Mouse (Mus musculus) left cerebral cortex, postnatal 10 days (tissue): ENCODE measurements around the gene Ppp2r5c. TPM values are rescaled to one million over a fixed set of nuclear protein-coding genes. Genes with fewer than 3 reads are reported as not detected.

Experiments
- DNase-seq, 2 experiments: peaks; one replicate each; pipeline ENCODE4 v3.0.0; 2021 to 2022; ENCODE audit warnings: low spot score in 2 of 2, mixed read lengths in 1 of 2; ENCODE audit errors: extremely low spot score in 1 of 2
- intact Hi-C: fragments of 180-260 bp; cut with DNase I; formaldehyde crosslinking; loops from one replicate; pipeline ENCODE4 v1.15.1; 2025
- total RNA-seq, 2 experiments: library from RNA; stranded (reverse); gene quantifications; 2 replicates each; pipeline ENCODE4 v1.2.3; 2021

Gene Ppp2r5c
- total RNA-seq, 2 experiments from 2014 or later = 237 to 246 TPM

DNA sequence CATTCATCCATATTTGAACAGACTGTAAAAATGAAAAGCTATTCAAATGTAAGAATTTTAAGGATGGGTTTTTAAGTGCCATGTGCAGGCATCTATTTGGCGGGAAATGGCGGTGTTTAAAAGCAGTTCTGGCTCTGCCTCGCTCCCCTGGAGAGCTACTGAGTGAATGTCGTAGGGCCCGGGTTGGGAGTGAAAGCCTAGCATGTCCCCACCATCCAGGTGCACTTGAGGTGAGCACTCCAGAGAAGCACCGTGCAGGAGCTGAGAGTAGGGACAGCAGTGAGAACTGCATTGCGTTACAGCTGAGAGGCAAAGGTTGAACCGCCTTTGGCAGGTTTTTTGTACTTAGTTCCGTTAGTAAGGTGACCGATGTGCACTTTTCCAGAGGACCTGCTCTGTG, 92.4 kb downstream of the Ppp2r5c start:
- intact Hi-C loops = no loop called here
- no peak for DNase-seq

DNA sequence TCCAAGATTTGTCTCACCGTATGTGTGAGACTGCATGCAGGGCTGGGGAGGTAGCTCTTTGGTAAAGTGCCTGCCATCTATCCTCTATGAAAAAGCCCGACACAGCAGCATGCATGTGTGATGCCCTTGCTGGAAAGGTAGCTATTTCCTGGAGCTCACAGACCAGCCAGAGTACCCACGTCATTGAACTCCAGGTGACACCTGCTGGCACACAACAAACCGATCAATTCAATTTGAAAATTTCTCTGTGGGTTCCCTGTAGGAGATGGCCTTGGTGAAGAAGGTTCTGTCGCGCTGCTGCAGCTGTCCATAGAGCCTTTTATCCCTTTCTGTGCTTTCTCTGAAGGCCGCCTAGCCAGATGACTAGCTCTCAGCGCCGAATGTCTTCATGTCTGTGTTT, 92.9 kb downstream of the Ppp2r5c start:
- no peak for DNase-seq
- intact Hi-C loops = no loop called here

DNA sequence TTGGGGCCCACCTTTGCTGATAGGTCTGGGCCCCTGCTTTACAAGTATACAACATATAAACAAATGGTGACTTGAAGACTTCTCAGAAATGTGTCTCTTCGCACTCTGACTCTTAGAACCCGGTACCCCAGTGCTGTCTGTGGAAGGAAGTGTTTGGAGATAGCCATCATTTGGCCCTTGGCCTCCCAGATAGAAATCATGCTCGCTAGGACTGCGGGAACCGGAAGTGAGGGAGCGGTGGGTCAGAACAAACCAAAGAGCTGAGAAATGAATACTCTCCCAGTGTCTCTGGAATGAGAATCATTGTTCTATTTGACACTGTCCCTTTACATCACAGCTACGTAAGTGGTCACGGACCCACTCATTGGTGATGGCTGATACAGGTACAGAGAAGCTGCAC, 93.4 kb downstream of the Ppp2r5c start:
- intact Hi-C loops = no loop called here
- DNase-seq = no peak

DNA sequence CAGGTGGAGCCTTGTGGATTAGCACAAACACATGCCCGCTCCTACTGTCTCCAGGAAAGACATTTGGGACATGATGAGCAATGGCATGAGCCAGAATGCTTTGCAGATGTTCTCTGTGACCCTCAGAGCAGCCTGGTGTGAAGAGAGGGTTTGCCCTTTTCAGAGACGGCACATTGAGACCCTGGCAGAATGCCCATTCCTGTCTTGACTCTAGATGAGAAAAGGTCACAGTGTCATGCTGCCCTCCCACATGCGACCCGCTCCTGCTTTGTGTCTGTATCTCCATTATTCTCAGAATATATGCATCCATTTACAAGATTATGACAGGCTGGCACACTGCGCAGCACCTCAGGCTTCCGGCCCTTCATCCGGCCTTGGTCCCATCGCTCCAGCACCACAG, 94.1 kb downstream of the Ppp2r5c start:
- intact Hi-C loops = no loop called here
- no peak for DNase-seq

DNA sequence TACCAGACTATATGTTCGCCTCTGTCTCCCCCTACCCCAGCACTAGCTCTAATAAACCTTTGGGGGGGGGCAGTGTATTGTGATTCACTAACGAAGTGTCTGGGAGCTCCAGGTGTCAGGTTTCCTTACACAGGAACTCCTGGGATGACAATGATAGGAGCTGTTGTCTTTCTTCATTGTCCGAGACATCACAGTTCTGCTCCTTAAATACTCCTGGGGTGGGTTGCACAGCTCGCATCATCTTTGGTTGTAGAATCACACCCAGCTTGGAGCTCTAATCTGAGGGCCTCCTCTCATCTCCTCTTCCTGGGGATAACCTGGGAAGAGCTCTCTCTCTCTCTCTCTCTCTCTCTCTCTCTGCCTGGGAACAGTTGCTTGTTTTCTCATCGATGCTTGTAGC, 94.6 kb downstream of the Ppp2r5c start:
- DNase-seq = no peak
- intact Hi-C loops = no loop called here

DNA sequence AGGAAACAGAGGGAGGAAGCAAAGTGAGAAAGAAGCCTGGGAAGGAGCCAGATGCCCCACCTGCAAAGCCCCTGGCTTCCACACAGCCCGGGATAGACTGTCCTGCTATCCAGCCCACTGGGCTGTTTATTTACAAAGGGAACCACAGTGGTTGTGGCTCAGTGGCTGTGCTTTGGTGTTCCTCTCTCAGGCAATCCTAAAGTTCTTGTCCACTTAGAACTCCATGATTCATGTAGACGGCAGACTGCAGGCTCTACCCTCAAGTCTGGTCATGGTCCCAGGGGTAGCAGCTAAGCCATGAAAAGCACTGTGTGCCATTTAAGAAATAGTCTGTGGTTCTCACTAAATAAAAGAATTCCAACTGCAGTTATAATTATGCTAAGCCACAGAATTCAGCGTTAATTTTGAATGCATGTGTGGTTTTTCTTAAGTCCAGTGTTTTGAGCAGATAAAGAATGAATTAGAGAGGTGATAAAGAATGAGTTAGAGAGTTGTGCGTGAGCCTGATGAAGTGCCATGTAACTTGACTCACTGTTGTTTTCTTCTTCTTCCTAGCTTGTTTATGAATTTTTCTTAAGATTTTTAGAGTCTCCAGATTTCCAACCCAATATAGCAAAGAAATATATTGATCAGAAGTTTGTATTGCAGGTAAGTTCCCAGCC, 98.3 kb downstream of the Ppp2r5c start:
- DNase-seq = no peak
- intact Hi-C loops = no loop called here

DNA sequence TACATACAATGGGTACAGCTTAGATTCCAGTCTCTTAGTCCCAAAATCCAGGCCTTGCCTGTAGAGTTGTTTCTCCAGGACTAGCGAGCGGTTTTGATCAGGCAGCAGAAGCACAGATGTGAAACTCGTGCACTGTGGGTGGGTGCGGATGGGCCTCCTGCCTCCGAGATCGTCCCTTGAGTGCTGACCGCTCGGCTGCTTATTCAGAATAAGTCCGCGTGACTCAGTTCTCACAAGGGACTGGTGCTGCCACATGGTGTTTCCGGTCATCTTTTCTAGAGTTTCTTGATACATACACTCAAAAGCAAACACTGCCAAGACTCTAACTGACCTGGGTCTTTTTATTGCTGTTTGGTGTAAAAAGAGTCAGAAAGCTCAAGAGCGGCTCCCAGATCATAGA, 100.7 kb downstream of the Ppp2r5c start:
- no peak for DNase-seq
- intact Hi-C loops = no loop called here

DNA sequence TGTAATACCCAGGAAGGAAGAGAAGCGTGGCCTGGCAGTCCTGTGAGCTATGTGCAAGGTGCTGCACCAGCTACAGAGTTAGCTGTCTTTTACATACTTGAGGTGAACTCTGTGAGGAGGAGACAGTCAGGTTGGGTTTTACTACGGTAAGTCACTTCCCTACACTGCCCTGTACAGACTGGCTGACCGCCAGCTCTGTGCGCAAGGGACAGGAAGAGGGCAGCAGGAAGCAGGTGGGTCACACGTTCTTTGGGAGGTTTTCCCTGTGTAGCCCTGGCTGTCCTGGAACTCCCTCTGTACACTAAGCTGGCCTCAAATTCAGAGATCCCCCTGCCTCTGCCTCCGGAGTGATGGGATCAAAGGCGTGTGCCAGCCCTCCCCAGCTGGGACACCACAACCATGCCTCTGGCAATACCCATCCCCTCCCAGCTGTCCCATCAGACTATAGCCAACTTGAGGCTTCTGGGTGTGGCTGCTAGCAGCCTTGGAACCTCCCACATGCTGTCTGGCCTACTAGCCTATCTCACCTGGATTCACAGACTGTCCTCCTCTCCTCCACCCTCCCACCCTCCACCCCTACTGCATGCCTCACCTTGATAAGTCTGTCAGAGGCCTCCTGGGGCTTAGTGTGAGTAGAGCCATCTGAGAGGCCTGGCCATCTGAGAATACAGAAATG, 102.7 kb downstream of the Ppp2r5c start:
- DNase-seq = no peak
- intact Hi-C loops = no loop called here

DNA sequence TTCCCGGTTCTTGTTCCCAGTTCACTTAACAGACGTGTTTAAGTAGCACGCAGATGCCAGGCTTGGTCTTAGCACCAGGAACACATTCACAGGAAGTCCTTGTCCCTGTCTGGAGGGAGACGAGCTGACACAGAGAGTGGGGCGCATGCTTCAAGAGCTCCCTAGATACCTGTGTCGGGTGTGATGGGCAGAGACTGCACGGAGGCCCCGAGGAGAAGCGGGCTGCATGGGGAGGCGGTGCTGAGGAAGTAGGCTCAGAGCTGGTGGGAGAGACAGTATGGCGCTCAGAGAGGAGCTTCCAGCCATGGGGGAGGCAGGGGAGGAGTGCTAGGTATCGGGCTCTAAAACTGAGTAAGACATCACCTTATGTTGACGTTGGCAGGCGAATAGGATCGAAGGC, 103.4 kb downstream of the Ppp2r5c start:
- intact Hi-C loops = no loop called here
- no peak for DNase-seq

DNA sequence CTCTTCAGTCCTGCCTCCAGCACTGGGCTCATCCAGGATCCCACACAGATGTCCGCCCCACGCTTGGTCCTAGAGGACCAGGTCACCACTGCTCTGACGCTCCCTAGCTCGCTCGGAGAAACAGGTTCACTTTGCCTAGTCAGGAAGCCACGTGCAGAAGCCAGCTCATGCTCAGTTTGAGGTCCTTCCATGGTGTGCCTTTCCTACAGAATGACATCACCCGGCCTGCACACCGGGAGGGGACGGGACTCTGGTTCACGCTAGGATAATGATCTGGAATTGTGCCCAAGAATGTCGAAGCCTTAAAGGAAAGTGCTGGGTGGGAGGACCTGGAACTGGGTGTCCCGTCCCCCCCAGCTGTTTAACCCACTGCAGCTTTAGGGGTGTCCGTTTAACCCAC, 105.2 kb downstream of the Ppp2r5c start:
- intact Hi-C loops = no loop called here
- DNase-seq = no peak

DNA sequence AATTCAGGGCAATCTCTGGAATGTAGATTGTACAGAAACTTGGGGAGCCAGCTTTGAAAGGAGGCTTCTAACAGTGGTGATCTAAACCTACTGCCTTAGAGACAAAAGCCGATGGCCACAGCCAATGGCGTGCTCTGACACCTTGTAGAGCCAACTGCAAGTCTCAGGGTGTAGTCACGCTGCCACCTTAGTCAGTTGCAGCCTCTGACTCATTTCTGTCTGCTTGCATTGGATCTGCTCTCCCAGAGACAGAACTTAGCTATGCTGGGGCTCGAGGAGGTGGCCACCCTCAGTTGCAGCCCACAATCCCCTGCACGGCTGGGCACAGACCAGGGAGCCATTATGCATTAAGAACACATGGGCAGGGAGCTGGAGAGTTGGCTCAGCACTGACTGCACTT, 106.4 kb downstream of the Ppp2r5c start:
- intact Hi-C loops = no loop called here
- DNase-seq = no peak

DNA sequence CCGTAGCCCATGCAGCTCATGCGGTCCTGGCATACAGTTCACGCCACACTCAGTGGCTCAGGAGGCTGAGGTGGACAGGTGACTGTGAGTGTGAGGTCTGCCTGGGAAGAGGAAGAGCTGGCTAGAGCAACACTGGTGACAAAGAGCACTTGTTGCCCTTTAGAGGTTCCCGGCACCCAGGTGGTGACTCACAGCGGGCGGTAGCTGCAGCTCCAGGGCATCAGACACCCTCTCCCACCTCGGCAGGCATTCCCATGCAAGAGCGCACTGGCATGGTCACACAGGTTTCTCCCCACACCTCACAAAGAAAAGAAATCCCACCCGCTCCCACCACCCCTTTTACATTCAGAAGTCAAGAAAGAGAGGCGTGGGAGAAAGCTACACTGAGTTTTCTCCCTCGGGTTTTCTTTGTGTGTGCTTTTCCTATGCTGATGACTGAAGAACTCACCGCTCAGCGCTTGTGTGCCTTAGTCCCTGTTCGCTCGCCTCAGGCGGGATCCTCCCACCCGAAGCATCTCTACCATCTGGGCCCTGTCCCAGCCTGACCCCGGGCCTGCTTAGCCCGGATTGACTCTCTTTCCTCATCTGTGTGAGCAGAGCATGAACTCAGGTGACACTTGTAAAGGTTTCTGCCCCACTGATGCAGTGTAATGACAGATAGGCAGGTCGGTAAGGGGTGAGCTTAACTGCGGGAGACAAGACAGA, 108.8 kb downstream of the Ppp2r5c start:
- DNase-seq = no peak
- intact Hi-C loops = no loop called here

DNA sequence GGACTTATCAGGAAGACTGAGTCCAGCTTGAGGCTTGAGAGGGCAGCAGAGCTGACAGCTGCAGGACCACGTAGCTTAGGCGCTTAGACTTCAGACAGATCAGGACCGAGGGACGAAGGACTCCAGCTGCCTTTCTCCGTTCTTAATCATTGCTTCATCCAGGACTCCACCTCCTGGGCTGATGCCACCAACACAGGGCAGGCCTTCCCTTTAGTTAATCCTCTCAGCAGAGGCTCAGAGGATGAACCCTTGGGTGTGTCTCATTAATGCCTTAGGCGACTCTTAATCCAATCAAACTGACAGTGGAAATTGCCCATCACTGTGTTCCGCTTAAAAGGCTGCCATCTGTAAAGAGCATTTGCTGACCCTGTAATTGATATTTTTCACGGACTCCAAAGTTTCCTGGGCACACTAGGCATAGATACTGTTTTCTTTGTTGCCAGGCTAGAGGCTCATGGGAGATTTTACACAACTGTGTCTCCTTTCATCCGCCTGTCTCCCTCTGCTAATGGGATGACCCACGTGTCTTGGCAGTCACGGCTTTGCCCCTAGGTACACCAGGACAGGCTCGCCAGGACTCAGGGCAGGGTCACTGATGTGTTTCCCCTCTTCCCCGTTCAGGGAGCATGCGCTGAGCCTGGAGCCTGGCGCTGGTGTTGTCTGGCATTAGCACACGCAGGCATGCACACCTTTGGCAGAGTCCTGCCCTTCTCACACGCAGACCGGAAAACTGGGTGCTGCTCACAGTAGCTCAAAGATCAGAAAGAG, 110.1 kb downstream of the Ppp2r5c start:
- DNase-seq = no peak
- intact Hi-C loops = no loop called here

DNA sequence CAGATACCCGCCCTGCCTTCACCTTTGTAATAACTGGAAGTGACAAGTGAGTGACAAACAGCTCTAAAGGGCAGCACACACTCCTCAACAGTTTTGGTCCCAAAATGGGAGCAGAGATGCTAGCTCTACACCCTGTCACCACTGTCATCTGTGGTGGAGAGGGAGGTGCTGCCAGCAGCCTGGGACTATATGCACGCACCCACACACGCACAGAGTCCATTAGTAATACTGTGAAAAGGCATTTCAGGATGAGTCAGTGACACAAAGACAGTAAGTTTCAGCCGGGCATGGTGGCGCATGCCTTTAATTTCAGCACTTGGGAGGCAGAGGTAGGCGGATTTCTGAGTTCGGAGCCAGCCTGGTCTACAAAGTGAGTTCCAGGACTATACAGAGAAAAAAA, 111.3 kb downstream of the Ppp2r5c start:
- DNase-seq = no peak
- intact Hi-C loops = no loop called here

DNA sequence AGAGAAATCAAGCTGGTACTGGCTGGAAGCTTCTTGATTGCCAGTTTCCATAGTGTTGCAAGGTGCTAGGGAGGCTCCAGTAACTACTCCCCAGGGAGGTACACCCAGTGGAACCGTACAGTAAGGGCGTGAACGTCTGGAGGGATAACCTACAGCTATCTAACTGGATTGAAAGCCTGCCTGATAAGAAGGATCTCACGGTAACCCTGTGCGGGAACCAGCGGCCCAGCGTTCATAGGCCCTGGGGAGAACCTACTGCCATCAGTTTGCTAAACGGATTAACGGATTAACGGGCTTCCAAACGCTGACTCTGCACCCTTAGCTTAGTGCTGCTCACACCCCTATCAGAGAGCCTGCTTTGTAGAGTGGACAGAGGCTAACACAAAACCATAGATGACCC, 116.5 kb downstream of the Ppp2r5c start:
- no peak for DNase-seq
- intact Hi-C loops = no loop called here

DNA sequence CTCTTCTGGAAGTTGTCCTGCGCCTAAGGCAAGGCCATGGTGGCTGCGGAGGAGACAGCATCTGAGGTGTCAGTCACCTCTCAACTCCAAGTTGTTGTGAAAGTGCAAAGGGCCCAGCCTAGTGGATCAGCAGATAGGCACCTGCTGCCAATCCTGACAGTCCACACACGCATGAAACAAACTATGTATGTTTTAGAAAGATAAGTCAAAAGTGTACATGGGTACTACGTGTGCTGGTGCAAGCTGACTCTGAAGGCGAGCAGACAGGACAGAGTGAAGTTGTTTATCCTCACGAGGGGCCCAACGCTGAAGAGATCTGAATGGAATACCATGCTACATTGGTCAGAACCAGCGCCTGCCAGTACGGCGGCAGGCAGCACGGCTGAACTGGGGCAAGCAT, 117.9 kb downstream of the Ppp2r5c start:
- intact Hi-C loops = no loop called here
- no peak for DNase-seq

DNA sequence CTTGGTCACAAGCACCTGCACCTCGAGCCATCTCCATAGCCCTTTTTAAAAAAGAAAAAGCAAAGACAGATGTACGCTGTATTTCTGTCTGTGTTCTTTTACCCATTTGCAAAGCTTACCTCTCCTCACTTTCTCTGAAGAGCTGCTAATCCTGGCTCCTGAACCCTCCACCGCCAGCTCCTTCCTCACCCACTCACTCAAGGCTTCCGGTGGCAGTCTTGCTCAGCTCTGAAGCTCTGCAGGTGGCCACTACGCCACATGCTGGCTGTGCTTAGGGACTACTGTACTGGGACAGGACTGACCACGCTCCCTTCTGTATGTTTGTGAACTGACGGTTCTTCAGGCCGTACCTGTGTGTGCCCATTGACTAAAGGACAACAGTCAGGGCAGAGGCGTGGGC, 119.4 kb downstream of the Ppp2r5c start:
- intact Hi-C loops = no loop called here
- DNase-seq = no peak

DNA sequence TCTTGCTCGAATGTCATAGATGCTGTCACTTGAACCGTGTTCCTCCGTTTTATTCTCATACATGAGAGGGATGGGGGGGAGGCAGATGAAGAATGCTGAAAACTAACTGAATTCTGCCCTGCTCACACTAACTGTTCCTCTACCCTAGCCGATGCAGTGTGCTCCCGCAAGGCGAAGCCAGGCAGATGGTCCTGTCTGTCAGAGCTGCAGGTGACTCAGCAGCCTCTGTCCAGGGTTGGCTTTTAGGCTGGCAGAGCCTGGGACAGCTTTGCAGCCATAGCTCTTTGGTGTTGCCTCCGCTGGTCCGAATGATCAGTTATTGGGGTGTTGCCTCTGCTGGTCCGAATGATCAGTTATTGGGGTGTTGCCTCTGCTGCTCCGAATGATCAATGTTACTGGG, 124.1 kb downstream of the Ppp2r5c start:
- DNase-seq = no peak
- intact Hi-C loops = no loop called here

DNA sequence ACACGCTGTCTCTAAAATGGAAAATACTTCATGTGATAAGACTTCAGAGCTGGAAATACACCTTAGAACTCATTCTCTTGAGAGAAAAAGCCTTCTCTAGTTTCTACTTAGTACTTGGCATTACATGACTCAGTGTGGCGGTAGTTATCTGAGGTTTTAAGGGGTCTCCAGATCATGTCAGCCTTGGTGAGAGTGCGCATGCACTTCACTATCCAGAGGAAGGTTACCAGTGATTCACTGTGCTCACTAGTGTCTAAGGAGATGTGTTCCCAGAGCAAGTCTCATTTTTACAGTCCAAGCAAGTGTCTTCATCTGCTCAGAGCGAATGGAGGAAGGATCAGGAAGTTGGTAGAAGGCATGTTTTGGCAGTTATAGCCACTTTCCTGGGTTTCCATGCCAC, 125.4 kb downstream of the Ppp2r5c start:
- intact Hi-C loops = no loop called here
- no peak for DNase-seq

DNA sequence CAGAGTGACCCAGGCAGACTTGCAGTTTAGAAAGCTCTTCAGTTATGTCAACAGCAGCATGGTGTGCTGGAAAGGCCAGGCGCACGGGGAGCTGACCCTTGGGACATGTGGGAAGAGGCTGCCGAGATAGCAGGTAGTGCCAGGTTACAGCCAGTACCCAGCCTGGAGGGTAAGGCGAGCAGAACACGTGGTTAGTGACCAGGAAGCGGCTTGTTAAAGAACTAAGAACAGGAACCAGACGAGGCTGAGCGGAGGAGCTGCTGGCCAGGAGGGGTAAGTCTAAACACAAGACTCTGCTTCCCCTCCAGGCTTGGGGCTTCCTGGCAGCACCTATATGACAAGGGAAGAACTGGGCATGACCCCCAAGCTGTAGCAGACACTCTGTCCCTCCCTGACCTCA, 126.7 kb downstream of the Ppp2r5c start:
- DNase-seq = no peak
- intact Hi-C loops = no loop called here
